Mouse (Mus musculus): ENCODE measurements around the gene Exoc4.

DNA sequence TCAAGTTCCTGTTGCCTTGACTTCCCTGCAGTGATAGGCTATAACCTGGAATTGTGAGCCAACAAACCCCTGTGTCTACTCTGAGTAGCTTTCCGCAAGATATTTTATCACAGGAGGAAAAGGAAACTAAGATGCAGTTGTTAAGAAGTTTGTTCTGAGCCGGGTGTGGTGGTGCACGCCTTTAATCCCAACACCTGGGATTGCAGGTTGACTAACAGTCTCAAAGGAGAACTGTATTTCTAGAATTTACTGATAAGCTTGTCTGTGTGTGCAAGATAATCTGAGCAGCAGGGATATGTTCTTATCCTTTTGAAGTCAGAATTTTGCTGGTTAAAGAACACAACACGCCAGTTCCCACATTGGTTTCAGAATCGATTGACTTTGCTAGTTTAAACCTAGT, 651.1 kb downstream of the Exoc4 start:
- TF ChIP-seq CTCF (conservative IDR thresholded peaks at IDR 0.05; ENCODE audit: insufficient read depth, insufficient read length, low read depth, low read length) = no peak
- TF ChIP-seq POLR2A (IDR thresholded peaks at IDR 0.05; ENCODE audit: low read depth, low read length) = no peak

All from kidney, adult 2 months (tissue).